Mouse (Mus musculus): Measurements from ENCODE around the gene Iqcn.

The Iqcn gene

GRCm38 (mm10) chr8:70679404-70679803 is 23.9 kb upstream of the Iqcn start:
- no peak for DNase-seq

GRCm38 (mm10) chr8:70680039-70680438 is 23.2 kb upstream of the Iqcn start:
- DNase-seq = no peak

GRCm38 (mm10) chr8:70681410-70681809 is 21.8 kb upstream of the Iqcn start:
- no peak for DNase-seq

- no peak for DNase-seq
Observed at GRCm38 (mm10) chr8:70682193-70682592, 21.1 kb upstream of the Iqcn start.

- no peak for DNase-seq
Observed at GRCm38 (mm10) chr8:70682692-70683091, 20.6 kb upstream of the Iqcn start.

- no peak for DNase-seq
Observed at GRCm38 (mm10) chr8:70684291-70684690, 19.0 kb upstream of the Iqcn start.

- DNase-seq = no peak
Observed at GRCm38 (mm10) chr8:70687576-70687975, 15.7 kb upstream of the Iqcn start.

GRCm38 (mm10) chr8:70688136-70688535 is 15.1 kb upstream of the Iqcn start:
- DNase-seq = no peak

GRCm38 (mm10) chr8:70689892-70690390 is 13.3 kb upstream of the Iqcn start:
- no peak for DNase-seq

GRCm38 (mm10) chr8:70691230-70691629 is 12.0 kb upstream of the Iqcn start:
- DNase-seq = no peak

GRCm38 (mm10) chr8:70691727-70692231 is 11.5 kb upstream of the Iqcn start:
- no peak for DNase-seq

GRCm38 (mm10) chr8:70693636-70694035 is 9.6 kb upstream of the Iqcn start:
- DNase-seq = peak; percentile 44

GRCm38 (mm10) chr8:70695318-70696018 is 7.8 kb upstream of the Iqcn start:
- DNase-seq = peak; percentile 92

- peak; percentile 89 for DNase-seq
Observed at GRCm38 (mm10) chr8:70696019-70696885, 7.0 kb upstream of the Iqcn start.

GRCm38 (mm10) chr8:70696946-70697345 is 6.3 kb upstream of the Iqcn start:
- no peak for DNase-seq

- peak; percentile 33 for DNase-seq
Observed at GRCm38 (mm10) chr8:70697366-70698250, 5.6 kb upstream of the Iqcn start.

GRCm38 (mm10) chr8:70698310-70699109 is 4.7 kb upstream of the Iqcn start, which contains the start of gene Jund:
Gene Jund, plus strand, starts transcription at chr8:70698949.
- peak; percentile 100 for DNase-seq

GRCm38 (mm10) chr8:70699116-70699833 is 4.0 kb upstream of the Iqcn start:
- DNase-seq = no peak

GRCm38 (mm10) chr8:70699834-70700554 is 3.3 kb upstream of the Iqcn start:
- DNase-seq = peak; percentile 92

- peak; percentile 97 for DNase-seq
Observed at GRCm38 (mm10) chr8:70700555-70700922, 2.7 kb upstream of the Iqcn start.
